Mouse (Mus musculus) hindbrain, embryonic 14.5 days (tissue): ENCODE data around the gene Mkrn2os. TPM values are rescaled to one million over a fixed set of nuclear protein-coding genes. Genes with fewer than 3 reads are reported as not detected.

ENCODE experiments used
- ATAC-seq: fragments of 200-750 bp; cut with Nextera tagmentation; 2 replicates; pipeline ENCODE4 v1.8.0; 2017; ENCODE audit warnings: moderate number of reproducible peaks, mild to moderate bottlenecking, moderate TSS enrichment, moderate library complexity; ENCODE audit not compliant: low FRiP score
- DNase-seq: peaks from one replicate; pipeline ENCODE4 v3.0.0-alpha.2; 2015; ENCODE audit warnings: low spot score
- H3K27ac ChIP-seq: fragments of 300-500 bp; sonication (generic); 2 replicates; pipeline ENCODE4 v1.5.1; 2014; ENCODE audit warnings: mild to moderate bottlenecking, moderate library complexity
- H3K27me3 ChIP-seq: fragments of 300-500 bp; sonication (generic); 2 replicates; pipeline ENCODE4 v1.6.1; 2014; ENCODE audit warnings: mild to moderate bottlenecking, low read length, mixed read lengths; ENCODE audit not compliant: control insufficient read depth, insufficient read depth
- H3K36me3 ChIP-seq: fragments of 300-500 bp; sonication (generic); replicated peaks from 2 replicates; pipeline ENCODE4 v1.6.1; 2014; ENCODE audit not compliant: control insufficient read depth, insufficient read depth
- H3K4me1 ChIP-seq: fragments of 300-500 bp; sonication (generic); replicated peaks from 2 replicates; pipeline ENCODE4 v1.6.1; 2014; ENCODE audit warnings: antibody characterized with exemption, low read length, mixed read lengths; ENCODE audit not compliant: control insufficient read depth, insufficient read depth
- H3K4me2 ChIP-seq: fragments of 300-500 bp; sonication (generic); replicated peaks from 2 replicates; pipeline ENCODE4 v1.6.1; 2014; ENCODE audit warnings: mild to moderate bottlenecking, moderate library complexity
- H3K4me3 ChIP-seq: fragments of 300-500 bp; sonication (generic); replicated peaks from 2 replicates; pipeline ENCODE4 v1.5.1; 2014; ENCODE audit warnings: mild to moderate bottlenecking, low read length
- H3K9ac ChIP-seq: fragments of 300-500 bp; sonication (generic); 2 replicates; pipeline ENCODE4 v1.6.1; 2014
- H3K9me3 ChIP-seq: fragments of 300-500 bp; sonication (generic); 2 replicates; pipeline ENCODE4 v1.6.1; 2016; ENCODE audit warnings: low read length; ENCODE audit not compliant: control insufficient read depth
- WGBS: fragments of 180-500 bp; shearing (Covaris S2); extraction: QIAGEN DNeasy Blood & Tissue Kit; methylation state at CpG from one replicate; pipeline ENCODE4 v1.1.7; 2014; 5-methylcytosine and 5-hydroxymethylcytosine counted together
- polyA plus RNA-seq: library from polyadenylated mRNA; unstranded; fragments of >200 nt; fragmentation: Nextera tagmentation; extraction: Ambion mirVana; gene quantifications from 2 replicates; pipeline ENCODE4 v1.2.1, GENCODE M21; 2014

Mkrn2os gene
- polyA plus RNA-seq, 1 experiment from 2014 or later, result 0.43 TPM

DNA sequence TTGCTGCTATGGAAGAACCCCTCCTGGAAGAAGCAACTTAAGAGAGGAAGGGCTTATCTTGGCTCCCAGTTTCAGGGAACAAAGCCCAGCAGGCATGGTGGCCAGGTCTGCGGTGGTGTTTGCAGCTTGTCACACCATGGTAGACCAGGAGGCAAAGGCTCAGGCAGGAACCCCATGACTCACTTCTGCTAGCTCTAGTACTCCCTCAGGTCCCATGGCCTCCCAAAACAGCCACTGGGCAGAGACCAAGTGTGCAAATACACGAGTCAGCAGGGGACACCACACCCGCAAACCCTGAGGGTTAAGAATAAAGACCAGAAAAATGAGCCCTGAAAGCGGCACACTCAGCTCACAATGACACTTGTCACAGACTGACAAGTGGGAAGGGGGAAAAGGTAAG lies 56.2 kb downstream of the Mkrn2os start:
- WGBS, result 53% methylated on average over 4 of the region's 4 CpGs

DNA sequence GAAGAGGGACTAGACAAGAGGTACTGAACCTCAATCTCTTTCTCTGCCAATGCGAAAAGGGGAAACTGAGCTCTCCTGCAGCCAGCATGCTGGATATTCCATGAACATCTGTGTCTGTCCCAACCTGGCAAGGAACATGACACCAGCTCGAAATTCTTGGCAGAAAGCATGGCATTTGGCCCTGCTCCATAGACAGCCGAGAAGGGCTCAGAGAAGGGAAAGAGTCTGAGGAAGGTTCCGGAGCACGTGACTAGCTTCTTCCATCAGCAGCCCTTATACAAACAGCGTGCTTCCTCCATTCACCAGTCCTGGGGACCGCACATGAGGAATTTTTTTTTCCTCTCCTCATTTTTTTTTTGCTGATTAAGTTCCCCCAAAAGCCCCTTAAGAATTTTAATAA lies 57.8 kb downstream of the Mkrn2os start:
- no peaks in the 10 kb centered on the region for H3K36me3 ChIP-seq
- no peaks in the 10 kb centered on the region for H3K4me1 ChIP-seq
- H3K4me2 ChIP-seq, result no peak overlapping the region
- WGBS, result 79% methylated on average over 7 of the region's 7 CpGs
- H3K27me3 ChIP-seq, result no peaks in the 10 kb centered on the region
- peak; percentile 28 for DNase-seq
- H3K9ac ChIP-seq, result no peak overlapping the region
- ATAC-seq, result no peak
- no peak overlapping the region for H3K27ac ChIP-seq
- no peaks in the 10 kb centered on the region for H3K9me3 ChIP-seq
- no peak overlapping the region for H3K4me3 ChIP-seq

More for the DNA sequence above, 56.2 kb downstream of the Mkrn2os start:
- DNase-seq, result no peak
- Histone ChIP-seq H3K4me2 (no peak overlapping the region), H3K36me3 (no peaks in the 10 kb centered on the region), H3K9me3 (no peaks in the 10 kb centered on the region), H3K27me3 (no peaks in the 10 kb centered on the region), H3K27ac (no peak overlapping the region), H3K9ac (no peak overlapping the region), H3K4me1 (no peaks in the 10 kb centered on the region), H3K4me3 (no peak overlapping the region)
- no peak for ATAC-seq

Other genes with a start within 250 kb of the Mkrn2os start
- gene Pparg, start 231.6 kb downstream of the Mkrn2os start, polyA plus RNA-seq, result 0.51 and 0.72 TPM in 2 replicates
- 31.9 and 34.5 TPM in 2 replicates for gene Tsen2, start 47.9 kb downstream of the Mkrn2os start, polyA plus RNA-seq
- gene Mkrn2, start 9.3 kb upstream of the Mkrn2os start, polyA plus RNA-seq, result 36.4 and 44.4 TPM in 2 replicates
- gene Raf1, start 84.1 kb upstream of the Mkrn2os start, polyA plus RNA-seq, result 157 and 159 TPM in 2 replicates
- 1.4 and 1.8 TPM in 2 replicates for gene Tmem40, start 169.8 kb upstream of the Mkrn2os start, polyA plus RNA-seq
- 10.6 and 11.1 TPM in 2 replicates for gene Cand2, start 182.0 kb upstream of the Mkrn2os start, polyA plus RNA-seq
- 1,053 and 1,238 TPM in 2 replicates for gene Rpl32, start 216.2 kb upstream of the Mkrn2os start, polyA plus RNA-seq
- 2.1 and 3.1 TPM in 2 replicates for gene Efcab12, start 245.8 kb upstream of the Mkrn2os start, polyA plus RNA-seq